Comparison of ENCODE assay signal across 13 mouse cellular contexts in genomic region chr5:114590043-114590913, GRCm38 (mm10). TPM values are rescaled to one million over a fixed set of nuclear protein-coding genes. Genes with fewer than 3 reads are reported as not detected.
DNase-seq lines count a peak whose midpoint lies in the region; ATAC-seq and TF ChIP-seq lines count a peak whose summit lies in the region.
"Had no signal": no experiment of that assay in that cellular context is flagged by ENCODE, and none has a peak within 500 bp of the region (broad histone marks: within the 10 kb centered on the region; RNA-seq: fewer than 3 reads in every experiment).

No protein-coding gene starts in this region.

- DNase-seq in adrenal gland, adult 2 months, result peak; percentile 56
- DNase-seq in adrenal gland, adult 8-10 months, result no peak
- DNase-seq in kidney, postnatal 0 days (ENCODE audit: low spot score), result no peak
- DNase-seq in kidney, adult 11 months, result no peak
- DNase-seq in left cerebral cortex, postnatal 36 days (ENCODE audit: low spot score in 2 of 2), result no peak
- no peak for DNase-seq in left cerebral cortex, adult 11 months (ENCODE audit: low spot score)
- DNase-seq: lung, adult 18-20 months; spleen, adult 18-20 months had no signal

- no peak overlapping the region for H3K4me3 ChIP-seq in kidney, postnatal 0 days (replicated peaks; ENCODE audit: low read depth, low read length)
- H3K4me3 ChIP-seq in bone marrow, adult 2 months (replicated peaks; ENCODE audit: control insufficient read depth, low read depth, low read length), result no peak overlapping the region
- H3K4me3 ChIP-seq in midbrain, embryonic 12.5 days, result no peak overlapping the region
- H3K4me3 ChIP-seq: erythroblast, embryonic 14.5 days; myocyte had no signal

- H3K9me3 ChIP-seq in kidney, postnatal 0 days (replicated peaks; ENCODE audit: low read length), result no peaks in the 10 kb centered on the region
- H3K9me3 ChIP-seq in midbrain, embryonic 12.5 days, result no peaks in the 10 kb centered on the region

- no peaks in the 10 kb centered on the region for H3K27me3 ChIP-seq in kidney, postnatal 0 days (ENCODE audit: insufficient read depth, low read length)
- H3K27me3 ChIP-seq in midbrain, embryonic 12.5 days, result peaks cover 24% of the 10 kb centered on the region
- H3K27me3 ChIP-seq: Patski had no signal

- TF ChIP-seq CTCF in kidney, postnatal 0 days (IDR thresholded peaks at IDR 0.05; ENCODE audit: low read depth), result no peak
- no peak for TF ChIP-seq CTCF in bone marrow, adult 2 months (IDR thresholded peaks at IDR 0.05; ENCODE audit: control insufficient read depth, insufficient read depth, low read length)

- WGBS in kidney, postnatal 0 days, result 63% methylated on average over 17 of the region's 17 CpGs
- 76% methylated on average over 17 of the region's 17 CpGs for WGBS in bone marrow, adult 2 months
- 79% methylated on average over 17 of the region's 17 CpGs for WGBS in midbrain, embryonic 12.5 days

- peaks cover 82% of the 10 kb centered on the region for H3K4me1 ChIP-seq in kidney, postnatal 0 days (replicated peaks; ENCODE audit: insufficient read depth, low read length)
- peaks cover 14% of the 10 kb centered on the region for H3K4me1 ChIP-seq in bone marrow, adult 2 months (ENCODE audit: control insufficient read depth, insufficient read depth, low read length)
- peaks cover 88% of the 10 kb centered on the region for H3K4me1 ChIP-seq in midbrain, embryonic 12.5 days

- H3K36me3 ChIP-seq in kidney, postnatal 0 days (ENCODE audit: insufficient read depth, low read length), result no peaks in the 10 kb centered on the region
- peaks cover 11% of the 10 kb centered on the region for H3K36me3 ChIP-seq in midbrain, embryonic 12.5 days

- H3K4me2 ChIP-seq in kidney, postnatal 0 days (ENCODE audit: low read length), result no peak overlapping the region
- 0 out of 2 replicates have a peak overlapping the region, but pooled peaks have one; percentile 7 for H3K4me2 ChIP-seq in midbrain, embryonic 12.5 days (replicated peaks)

- 0 out of 2 replicates have a peak overlapping the region, but pooled peaks have one; percentile 6 for H3K9ac ChIP-seq in kidney, postnatal 0 days (ENCODE audit: low read depth, low read length)
- H3K9ac ChIP-seq in midbrain, embryonic 12.5 days (replicated peaks), result no peak overlapping the region

- TF ChIP-seq POLR2A in bone marrow, adult 2 months (IDR thresholded peaks at IDR 0.05; ENCODE audit: borderline replicate concordance, control insufficient read depth, low read depth, low read length), result no peak

- H3K27ac ChIP-seq in kidney, postnatal 0 days, result peak overlapping the region; percentile 47
- peak overlapping the region; percentile 27 for H3K27ac ChIP-seq in bone marrow, adult 2 months (ENCODE audit: control insufficient read depth, insufficient read depth, low read depth, low read length, poor library complexity)
- peak overlapping the region; percentile 77 for H3K27ac ChIP-seq in midbrain, embryonic 12.5 days (replicated peaks)

- no peak for ATAC-seq in kidney, postnatal 0 days (replicated peaks; ENCODE audit: low FRiP score, low read depth)
- peak; percentile 2; the same call in 1 of the 2 replicates for ATAC-seq in midbrain, embryonic 12.5 days (ENCODE audit: low FRiP score, low read depth)

- intact Hi-C loops in left cerebral cortex, postnatal 36 days (cut with DNase I), result no loop called here

RNA-seq across cellular contexts. Expression of gene Fam222a, which starts 22.5 kb away (rescaled TPM):
- total RNA-seq in adrenal gland, adult 2 months (2021), result 10 to 100 TPM; 32.9 to 84.3 TPM
- polyA plus RNA-seq in adrenal gland, adult 2 months (2012; rRNA removed), result 68.3 and 72.0 TPM in 2 replicates
- 10 to 100 TPM; 28.1 to 47.2 (median 33.7) TPM for total RNA-seq in adrenal gland, adult 8-10 months (2022)
- polyA plus RNA-seq in kidney, postnatal 0 days (2015; fragmentation: Nextera tagmentation; extraction: Ambion mirVana), result 5.0 and 5.8 TPM in 2 replicates
- 0.92 TPM in 1 of 2 replicates, not detected in the other for polyA plus RNA-seq in bone marrow, adult 2 months (2011; ENCODE audit: insufficient read depth, insufficient read length, low replicate concordance, missing spikeins)
- 9.4 and 10.2 TPM in 2 replicates for polyA plus RNA-seq in midbrain, embryonic 12.5 days (2016; fragmentation: Nextera tagmentation; extraction: Ambion mirVana)
- total RNA-seq in left cerebral cortex, postnatal 36 days (2021), result 10 to 100 TPM in 1 of 2 experiments, 1 to 10 TPM in 1; 10.0 to 12.6 TPM

Comparison
In these comparisons a context has a peak if more than half of its experiments do, and no peak if none do; other contexts are left out.
1. H3K27ac ChIP-seq: peak in every context shown above with its lines; median percentile 77 in midbrain, embryonic 12.5 days; 47 in kidney, postnatal 0 days; 27 in bone marrow, adult 2 months.